Mouse (Mus musculus) forebrain, embryonic 15.5 days (tissue): Measurements from ENCODE around the gene Spocd1. TPM values are rescaled to one million over a fixed set of nuclear protein-coding genes. Genes with fewer than 3 reads are reported as not detected.

Experiments
- ATAC-seq: fragments of 200-750 bp; cut with Nextera tagmentation; replicated peaks from 2 replicates; pipeline ENCODE4 v1.8.0; 2017; ENCODE audit warnings: mild to moderate bottlenecking, moderate TSS enrichment, moderate library complexity
- H3K27ac ChIP-seq: fragments of 300-500 bp; sonication (generic); replicated peaks from 2 replicates; pipeline ENCODE4 v1.5.1; 2015; ENCODE audit warnings: mild to moderate bottlenecking, inconsistent platforms
- H3K27me3 ChIP-seq: fragments of 300-500 bp; sonication (generic); 2 replicates; pipeline ENCODE4 v1.6.1; 2015; ENCODE audit warnings: inconsistent platforms
- H3K36me3 ChIP-seq: fragments of 300-500 bp; sonication (generic); 2 replicates; pipeline ENCODE4 v1.6.1; 2015; ENCODE audit warnings: mild to moderate bottlenecking, inconsistent platforms
- H3K4me1 ChIP-seq: fragments of 300-500 bp; sonication (generic); 2 replicates; pipeline ENCODE4 v1.6.1; 2015; ENCODE audit warnings: inconsistent platforms
- H3K4me2 ChIP-seq: fragments of 300-500 bp; sonication (generic); replicated peaks from 2 replicates; pipeline ENCODE4 v1.6.1; 2015; ENCODE audit warnings: mild to moderate bottlenecking, inconsistent platforms
- H3K4me3 ChIP-seq: fragments of 300-500 bp; sonication (generic); 2 replicates; pipeline ENCODE4 v1.5.1; 2015; ENCODE audit warnings: mild to moderate bottlenecking, inconsistent platforms
- H3K9ac ChIP-seq: fragments of 300-500 bp; sonication (generic); replicated peaks from 2 replicates; pipeline ENCODE4 v1.6.1; 2015; ENCODE audit warnings: mild to moderate bottlenecking, inconsistent platforms
- H3K9me3 ChIP-seq: fragments of 300-500 bp; sonication (generic); 2 replicates; pipeline ENCODE4 v1.6.1; 2016; ENCODE audit warnings: inconsistent platforms
- WGBS: fragments of 180-500 bp; shearing (Covaris S2); methylation state at CpG from one replicate; pipeline ENCODE4 v1.1.7; 2015; ENCODE audit warnings: mixed read lengths; 5-methylcytosine and 5-hydroxymethylcytosine counted together
- polyA plus RNA-seq: library from polyadenylated mRNA; unstranded; fragments of >200 nt; fragmentation: Nextera tagmentation; extraction: Ambion mirVana; gene quantifications from 2 replicates; pipeline ENCODE4 v1.2.1, GENCODE M21; 2015

Gene Spocd1
- polyA plus RNA-seq, 1 experiment from 2014 or later, result not detected

DNA sequence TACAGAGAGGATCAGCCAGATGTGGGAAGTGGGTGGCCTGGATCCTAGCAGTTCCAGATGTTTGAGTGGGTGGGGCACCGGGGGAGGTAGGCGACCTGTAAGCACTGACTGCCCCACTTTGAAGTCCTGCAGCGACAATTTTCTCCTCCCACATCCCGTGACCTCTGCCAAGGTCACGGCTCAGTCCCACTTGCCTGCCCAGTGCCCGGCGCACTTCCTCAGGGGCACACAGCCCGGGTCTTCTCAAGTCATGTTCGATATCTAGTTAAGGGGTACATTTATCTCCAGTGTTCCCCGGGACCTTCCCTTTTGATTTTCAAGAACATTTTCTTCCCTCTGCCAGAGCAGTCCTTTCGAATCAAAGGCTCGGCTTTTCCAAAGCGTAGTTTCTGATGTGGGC, 23.0 kb upstream of the Spocd1 start:
- no peak overlapping the region for H3K4me3 ChIP-seq
- H3K9me3 ChIP-seq, result no peaks in the 10 kb centered on the region
- no peaks in the 10 kb centered on the region for H3K4me1 ChIP-seq
- H3K9ac ChIP-seq, result no peak overlapping the region
- WGBS, result 82% methylated on average over 13 of the region's 13 CpGs
- no peak overlapping the region for H3K27ac ChIP-seq
- H3K36me3 ChIP-seq, result no peaks in the 10 kb centered on the region
- no peaks in the 10 kb centered on the region for H3K27me3 ChIP-seq
- ATAC-seq, result no peak
- no peak overlapping the region for H3K4me2 ChIP-seq

DNA sequence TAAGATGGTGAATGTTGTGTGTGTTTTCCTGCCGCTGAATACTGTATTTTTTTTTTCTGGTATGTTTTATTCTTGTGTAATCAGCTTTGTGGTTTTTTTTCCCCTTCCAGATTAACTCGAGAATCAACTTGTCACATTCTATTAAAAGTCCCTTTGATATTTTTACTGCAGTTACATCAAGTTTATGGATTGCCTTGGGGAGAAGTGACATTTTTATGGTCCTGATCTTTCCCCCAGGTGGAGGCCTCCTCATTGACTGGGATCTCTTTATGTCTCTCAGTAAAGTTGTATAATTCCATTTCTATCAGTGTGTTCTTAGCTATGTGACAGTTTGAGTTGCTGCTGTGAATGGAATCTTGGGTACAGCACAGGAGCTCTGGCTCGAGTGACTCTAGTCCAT, 20.2 kb upstream of the Spocd1 start:
- no peaks in the 10 kb centered on the region for H3K9me3 ChIP-seq
- ATAC-seq, result no peak
- no peak overlapping the region for H3K9ac ChIP-seq
- H3K4me3 ChIP-seq, result no peak overlapping the region
- H3K36me3 ChIP-seq, result no peaks in the 10 kb centered on the region
- H3K4me2 ChIP-seq, result no peak overlapping the region
- 75% methylated on average over 3 of the region's 3 CpGs for WGBS
- H3K4me1 ChIP-seq, result peaks cover 4% of the 10 kb centered on the region; the same call in 1 of the 2 replicates
- H3K27me3 ChIP-seq, result no peaks in the 10 kb centered on the region
- H3K27ac ChIP-seq, result no peak overlapping the region

DNA sequence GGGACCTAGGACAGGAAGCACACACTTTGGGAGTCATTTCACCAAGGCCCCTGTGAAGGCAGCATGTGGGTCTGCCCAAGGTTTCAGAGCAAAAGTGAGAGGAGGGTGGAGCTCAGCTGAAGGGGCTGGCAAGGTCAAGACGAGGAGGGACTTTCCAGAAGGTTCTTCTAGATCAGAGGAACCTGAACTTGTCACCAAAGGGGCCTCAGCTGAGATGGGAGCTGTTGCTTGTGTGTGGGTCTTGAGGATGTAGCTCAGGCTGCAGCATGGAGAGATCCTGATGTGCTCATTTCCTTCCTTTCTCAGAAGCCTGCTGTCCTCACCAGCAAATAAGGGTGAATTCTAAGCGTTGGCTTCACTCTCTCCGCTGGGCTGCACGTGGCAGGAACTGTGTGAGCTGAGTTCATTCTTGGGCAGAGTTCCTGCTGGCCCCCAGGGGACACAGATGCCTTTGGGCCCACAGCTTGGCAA, 19.8 kb upstream of the Spocd1 start:
- H3K4me3 ChIP-seq, result no peak overlapping the region
- H3K27me3 ChIP-seq, result no peaks in the 10 kb centered on the region
- H3K4me2 ChIP-seq, result no peak overlapping the region
- no peak overlapping the region for H3K9ac ChIP-seq
- no peak overlapping the region for H3K27ac ChIP-seq
- whole genome bisulfite sequencing, result 64% methylated on average over 4 of the region's 4 CpGs
- no peaks in the 10 kb centered on the region for H3K9me3 ChIP-seq
- H3K36me3 ChIP-seq, result no peaks in the 10 kb centered on the region
- no peak for ATAC-seq
- peaks cover 8% of the 10 kb centered on the region; the same call in 1 of the 2 replicates for H3K4me1 ChIP-seq

DNA sequence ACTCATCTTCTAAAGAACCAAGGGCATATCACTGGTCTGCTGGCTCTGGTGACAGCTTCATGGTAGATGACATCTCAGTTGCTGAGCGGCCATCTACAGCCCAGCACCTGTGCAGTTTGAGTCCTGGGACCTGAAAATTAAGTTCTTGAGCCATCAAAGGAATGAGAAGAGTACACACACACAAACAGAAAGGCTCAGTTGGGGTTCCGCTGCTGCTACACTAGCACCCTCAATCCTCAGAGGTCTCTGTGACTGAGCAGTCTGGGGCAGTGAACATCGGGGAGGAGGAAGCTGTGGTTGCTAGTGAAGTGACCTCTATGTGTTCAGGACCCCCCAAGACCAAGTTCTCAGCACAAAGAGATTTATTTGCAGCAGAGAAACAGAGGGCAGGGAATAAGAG, 16.1 kb upstream of the Spocd1 start:
- H3K9me3 ChIP-seq, result no peaks in the 10 kb centered on the region
- no peak overlapping the region for H3K4me2 ChIP-seq
- H3K27ac ChIP-seq, result no peak overlapping the region
- no peak for ATAC-seq
- H3K9ac ChIP-seq, result no peak overlapping the region
- 87% methylated on average over 3 of the region's 3 CpGs for WGBS
- no peak overlapping the region for H3K4me3 ChIP-seq
- no peaks in the 10 kb centered on the region for H3K36me3 ChIP-seq
- no peaks in the 10 kb centered on the region for H3K27me3 ChIP-seq
- peaks cover 12% of the 10 kb centered on the region; the same call in 1 of the 2 replicates for H3K4me1 ChIP-seq

DNA sequence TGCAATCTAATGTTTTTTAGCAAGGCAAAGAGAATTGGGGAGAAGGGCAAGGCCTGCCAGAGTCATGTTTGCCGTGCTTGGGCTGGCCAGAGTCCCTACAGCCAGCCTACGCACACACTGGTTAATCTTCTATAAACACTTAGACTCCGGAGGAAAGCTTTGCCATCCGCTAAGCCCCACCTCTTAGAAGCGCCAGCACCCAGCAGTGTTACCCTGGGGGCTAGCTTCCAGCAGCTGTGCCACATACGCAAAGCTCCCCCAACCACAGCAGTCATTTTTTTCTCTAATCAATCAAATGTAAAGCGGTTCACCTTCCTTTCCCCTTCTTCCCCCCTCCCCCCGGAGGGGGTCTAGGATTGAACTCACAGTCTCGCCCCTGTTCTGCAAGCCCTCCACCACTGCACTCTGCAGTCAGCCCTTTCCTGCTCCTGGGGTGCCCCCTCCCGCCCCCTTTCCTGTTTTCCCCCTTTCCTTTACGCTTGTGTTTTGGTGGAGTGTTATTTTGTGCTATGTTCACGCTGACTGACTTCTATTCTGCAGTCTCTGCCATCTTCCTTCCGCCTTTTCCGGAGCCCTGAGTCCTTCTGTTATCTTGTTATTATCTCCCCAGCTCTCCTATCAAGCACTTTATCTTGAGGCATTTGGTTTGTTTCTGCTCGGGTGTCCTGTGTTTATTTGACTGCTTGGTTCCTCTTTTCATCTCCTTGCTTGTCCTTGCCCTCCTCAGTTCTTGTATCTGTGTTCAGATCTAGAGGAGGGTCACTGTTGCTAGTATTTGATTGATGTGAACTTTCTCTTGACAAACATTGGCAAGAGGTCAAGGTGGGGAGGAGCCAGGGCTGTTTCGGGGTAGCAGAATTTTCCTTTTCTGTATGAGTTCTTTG, 15.0 kb upstream of the Spocd1 start:
- peaks cover 12% of the 10 kb centered on the region; the same call in 1 of the 2 replicates for H3K4me1 ChIP-seq
- no peak overlapping the region for H3K4me3 ChIP-seq
- ATAC-seq, result no peak
- no peak overlapping the region for H3K27ac ChIP-seq
- H3K4me2 ChIP-seq, result no peak overlapping the region
- no peaks in the 10 kb centered on the region for H3K27me3 ChIP-seq
- no peaks in the 10 kb centered on the region for H3K36me3 ChIP-seq
- no peak overlapping the region for H3K9ac ChIP-seq
- no peaks in the 10 kb centered on the region for H3K9me3 ChIP-seq
- WGBS, result 21% methylated on average over 16 of the region's 16 CpGs

DNA sequence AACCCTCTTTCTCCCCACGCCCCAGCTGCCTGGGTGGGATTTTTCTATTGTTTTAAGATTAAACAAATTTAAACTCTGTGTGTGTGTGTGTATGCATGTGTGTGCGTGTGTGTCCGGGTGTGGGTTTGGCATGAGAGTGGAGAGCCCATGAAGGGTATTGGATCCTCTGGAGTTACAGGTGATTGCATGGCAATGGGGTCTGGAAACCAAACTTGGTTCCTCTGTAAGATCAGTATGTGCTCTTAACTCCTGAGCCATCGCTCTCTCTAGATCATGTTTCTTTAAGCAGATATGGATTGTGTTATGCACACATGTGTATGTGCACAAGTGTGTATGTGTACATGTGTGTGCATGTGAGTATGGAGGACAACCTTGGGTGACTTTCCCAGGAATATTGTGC, 14.4 kb upstream of the Spocd1 start:
- H3K4me2 ChIP-seq, result no peak overlapping the region
- H3K4me3 ChIP-seq, result no peak overlapping the region
- H3K27me3 ChIP-seq, result no peaks in the 10 kb centered on the region
- no peak for ATAC-seq
- WGBS, result 67% methylated on average over 4 of the region's 4 CpGs
- no peak overlapping the region for H3K27ac ChIP-seq
- H3K4me1 ChIP-seq, result peaks cover 12% of the 10 kb centered on the region; the same call in 1 of the 2 replicates
- no peak overlapping the region for H3K9ac ChIP-seq
- no peaks in the 10 kb centered on the region for H3K36me3 ChIP-seq
- H3K9me3 ChIP-seq, result no peaks in the 10 kb centered on the region

DNA sequence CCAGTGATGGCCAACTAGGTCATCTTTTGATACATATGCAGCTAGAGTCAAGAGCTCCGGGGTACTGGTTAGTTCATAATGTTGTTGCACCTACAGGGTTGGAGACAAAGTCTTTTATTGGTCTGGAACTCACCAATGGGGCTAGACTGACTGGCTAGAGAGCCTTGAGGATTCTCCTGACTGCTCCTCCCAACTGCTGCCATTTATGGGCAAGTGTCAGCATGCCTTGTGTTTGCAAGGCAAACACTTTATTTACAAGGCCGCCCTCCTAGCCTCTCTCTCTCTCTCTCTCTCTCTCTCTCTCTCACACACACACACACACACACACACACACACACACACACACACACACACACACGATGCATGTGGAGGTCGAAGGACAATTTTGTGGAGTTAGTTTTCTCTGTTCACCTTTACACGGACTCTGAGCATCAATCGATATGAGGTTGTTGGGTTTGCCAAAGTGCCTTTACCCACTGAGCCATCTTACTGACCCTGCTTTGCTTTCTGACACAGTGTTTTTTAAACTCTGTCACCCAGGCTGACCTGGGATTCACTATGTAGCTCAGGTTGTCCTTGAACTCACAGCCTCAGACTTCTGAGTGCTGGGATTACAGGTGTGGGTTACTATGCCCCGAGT, 13.6 kb upstream of the Spocd1 start:
- Histone ChIP-seq H3K36me3 (no peaks in the 10 kb centered on the region), H3K27me3 (no peaks in the 10 kb centered on the region), H3K4me2 (no peak overlapping the region), H3K4me3 (no peak overlapping the region), H3K4me1 (peaks cover 12% of the 10 kb centered on the region; the same call in 1 of the 2 replicates), H3K9me3 (no peaks in the 10 kb centered on the region), H3K9ac (no peak overlapping the region), H3K27ac (no peak overlapping the region)
- ATAC-seq, result no peak
- WGBS, result 85% methylated on average over 7 of the region's 7 CpGs

DNA sequence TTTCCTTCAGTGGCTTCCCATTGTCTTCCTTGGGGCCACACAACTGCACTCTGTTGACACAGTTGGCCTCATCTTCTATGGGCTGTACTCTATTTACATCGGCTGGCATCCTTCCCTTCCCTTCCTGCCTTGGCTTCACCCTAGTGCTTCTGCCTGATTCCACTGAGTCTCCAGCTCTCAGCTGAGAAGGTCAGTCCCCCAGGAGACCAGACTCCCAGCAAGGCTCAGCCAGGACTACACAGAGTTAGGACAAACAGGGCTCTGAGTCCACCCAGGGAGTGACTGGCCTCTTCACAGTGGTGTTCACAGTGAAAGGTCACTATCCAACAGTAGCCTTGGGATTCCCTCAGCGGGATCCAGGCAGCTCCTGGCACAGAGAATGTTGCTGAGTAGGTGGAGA, 12.9 kb upstream of the Spocd1 start:
- WGBS, result 42% methylated on average over 2 of the region's 2 CpGs
- no peak overlapping the region for H3K27ac ChIP-seq
- no peak overlapping the region for H3K4me2 ChIP-seq
- no peak overlapping the region for H3K4me3 ChIP-seq
- H3K9ac ChIP-seq, result no peak overlapping the region
- ATAC-seq, result no peak
- H3K4me1 ChIP-seq, result peaks cover 12% of the 10 kb centered on the region; the same call in 1 of the 2 replicates
- H3K9me3 ChIP-seq, result no peaks in the 10 kb centered on the region
- no peaks in the 10 kb centered on the region for H3K36me3 ChIP-seq
- no peaks in the 10 kb centered on the region for H3K27me3 ChIP-seq

DNA sequence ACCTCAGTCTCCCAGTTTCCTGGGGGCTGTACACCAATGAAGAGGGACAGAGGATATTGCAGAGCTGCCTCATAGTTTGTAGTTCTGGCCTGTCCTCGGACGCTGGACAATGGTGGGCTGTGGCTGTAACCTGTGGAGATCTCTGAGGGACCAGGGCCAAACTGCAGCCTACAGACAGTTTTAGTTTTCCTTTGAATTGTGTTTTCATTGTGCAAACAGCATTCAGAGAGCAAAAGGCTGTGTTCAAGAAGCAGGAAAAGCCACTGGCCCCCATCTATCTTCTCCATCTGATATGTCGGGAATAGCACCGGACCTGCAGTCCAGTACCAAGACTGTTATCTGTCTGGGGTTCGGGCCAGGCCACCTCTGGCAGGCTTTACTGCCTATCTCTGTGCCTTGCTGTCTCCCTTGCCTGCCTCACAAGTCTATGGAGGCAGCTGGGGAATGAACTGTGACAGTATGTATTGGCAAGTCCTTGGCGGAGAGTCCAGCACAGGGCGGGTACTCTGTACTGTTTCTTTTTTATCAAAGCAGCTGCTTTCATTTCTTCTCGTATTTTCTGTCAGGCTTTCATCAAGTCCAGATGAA, 11.9 kb upstream of the Spocd1 start:
- no peak overlapping the region for H3K4me3 ChIP-seq
- WGBS, result 70% methylated on average over 8 of the region's 8 CpGs
- peaks cover 12% of the 10 kb centered on the region; the same call in 1 of the 2 replicates for H3K4me1 ChIP-seq
- H3K27ac ChIP-seq, result no peak overlapping the region
- ATAC-seq, result no peak
- no peaks in the 10 kb centered on the region for H3K36me3 ChIP-seq
- no peak overlapping the region for H3K9ac ChIP-seq
- no peaks in the 10 kb centered on the region for H3K9me3 ChIP-seq
- no peak overlapping the region for H3K4me2 ChIP-seq
- H3K27me3 ChIP-seq, result no peaks in the 10 kb centered on the region

DNA sequence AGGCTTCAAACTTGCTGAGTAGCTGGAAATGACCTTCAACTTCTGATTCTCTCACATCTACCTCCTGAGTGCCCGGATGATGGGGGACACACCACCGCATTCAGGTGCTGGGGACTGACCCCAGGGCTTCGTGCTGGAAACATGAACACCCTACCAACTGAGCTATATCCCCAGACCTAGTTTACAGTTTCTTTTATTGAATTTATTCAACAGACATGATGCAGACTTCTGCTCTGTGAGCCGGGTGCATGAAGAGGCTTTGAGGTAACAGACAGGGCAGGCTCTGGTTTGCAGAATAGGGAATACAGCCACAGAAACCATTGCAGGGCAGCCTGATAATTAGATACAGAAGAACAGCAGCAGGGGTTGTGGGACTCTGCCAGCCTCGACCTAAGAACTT, 10.6 kb upstream of the Spocd1 start:
- ATAC-seq, result no peak
- Histone ChIP-seq H3K4me3 (no peak overlapping the region), H3K36me3 (no peaks in the 10 kb centered on the region), H3K9me3 (no peaks in the 10 kb centered on the region), H3K4me2 (no peak overlapping the region), H3K9ac (no peak overlapping the region), H3K4me1 (peaks cover 11% of the 10 kb centered on the region; the same call in 1 of the 2 replicates), H3K27ac (no peak overlapping the region), H3K27me3 (no peaks in the 10 kb centered on the region)
- WGBS, result 85% methylated on average over 5 of the region's 5 CpGs

DNA sequence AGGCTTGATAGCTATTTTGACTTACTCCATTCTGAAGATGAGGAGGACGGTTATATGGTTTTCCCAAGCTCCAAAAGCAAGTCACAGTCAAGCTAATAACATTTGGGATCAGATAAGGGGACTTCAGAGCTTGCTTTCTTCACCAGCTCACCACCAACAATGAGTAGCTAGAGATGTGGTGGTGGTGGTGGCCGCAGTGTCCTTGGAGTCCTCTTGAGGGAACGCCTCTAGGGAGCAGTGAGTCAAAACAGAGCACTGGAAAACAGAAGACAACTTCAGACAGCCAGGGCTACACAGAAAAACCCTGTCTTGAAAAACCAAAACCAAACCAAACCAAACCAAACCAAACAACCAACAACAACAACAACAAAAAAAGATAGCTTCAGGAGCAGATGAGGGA, 10.1 kb upstream of the Spocd1 start:
- ATAC-seq, result no peak
- Histone ChIP-seq H3K27me3 (no peaks in the 10 kb centered on the region), H3K4me1 (peaks cover 7% of the 10 kb centered on the region; the same call in 1 of the 2 replicates), H3K9me3 (no peaks in the 10 kb centered on the region), H3K4me2 (no peak overlapping the region), H3K36me3 (no peaks in the 10 kb centered on the region), H3K9ac (no peak overlapping the region), H3K4me3 (no peak overlapping the region), H3K27ac (no peak overlapping the region)
- 83% methylated on average over 3 of the region's 3 CpGs for WGBS
